Mouse (Mus musculus): ENCODE results near the gene Grxcr1. TPM values are rescaled to one million over a fixed set of nuclear protein-coding genes. Genes with fewer than 3 reads are reported as not detected.

The Grxcr1 gene
- polyA plus RNA-seq, 1 experiment, result not detected

GRCm38 (mm10) chr5:68125478-68125877 is 93.8 kb downstream of the Grxcr1 start:
- H3K4me1 ChIP-seq (ENCODE audit: control insufficient read depth, insufficient read depth, low read length), result no peaks in the 10 kb centered on the region
- H3K27ac ChIP-seq (ENCODE audit: insufficient read depth, low read length), result no peak overlapping the region
- H3K4me3 ChIP-seq (ENCODE audit: insufficient read depth, low read length), result no peak overlapping the region
- TF ChIP-seq POLR2A (IDR thresholded peaks at IDR 0.05; ENCODE audit: low read depth, low read length) (no peak), CTCF (IDR thresholded peaks at IDR 0.05; ENCODE audit: borderline replicate concordance, insufficient read depth, low read length) (no peak)

- no peaks in the 10 kb centered on the region for H3K4me1 ChIP-seq (ENCODE audit: control insufficient read depth, insufficient read depth, low read length)
- no peak overlapping the region for H3K4me3 ChIP-seq (ENCODE audit: insufficient read depth, low read length)
- TF ChIP-seq POLR2A (IDR thresholded peaks at IDR 0.05; ENCODE audit: low read depth, low read length) (no peak), CTCF (IDR thresholded peaks at IDR 0.05; ENCODE audit: borderline replicate concordance, insufficient read depth, low read length) (peak; percentile 52; the same call in 1 of the 2 replicates)
- no peak overlapping the region for H3K27ac ChIP-seq (ENCODE audit: insufficient read depth, low read length)
These were observed 96.8 kb downstream of the Grxcr1 start for GRCm38 (mm10) chr5:68128421-68128820.

- Histone ChIP-seq H3K4me3 (ENCODE audit: insufficient read depth, low read length) (no peak overlapping the region), H3K4me1 (ENCODE audit: control insufficient read depth, insufficient read depth, low read length) (no peaks in the 10 kb centered on the region), H3K27ac (ENCODE audit: insufficient read depth, low read length) (no peak overlapping the region)
- TF ChIP-seq CTCF (IDR thresholded peaks at IDR 0.05; ENCODE audit: borderline replicate concordance, insufficient read depth, low read length) (no peak), POLR2A (IDR thresholded peaks at IDR 0.05; ENCODE audit: low read depth, low read length) (no peak)
These were observed 97.4 kb downstream of the Grxcr1 start for GRCm38 (mm10) chr5:68128821-68129608.

GRCm38 (mm10) chr5:68146818-68147217 is 115.2 kb downstream of the Grxcr1 start:
- Histone ChIP-seq H3K27ac (ENCODE audit: insufficient read depth, low read length) (no peak overlapping the region), H3K4me1 (ENCODE audit: control insufficient read depth, insufficient read depth, low read length) (no peaks in the 10 kb centered on the region), H3K4me3 (ENCODE audit: insufficient read depth, low read length) (no peak overlapping the region)
- TF ChIP-seq CTCF (IDR thresholded peaks at IDR 0.05; ENCODE audit: borderline replicate concordance, insufficient read depth, low read length) (no peak), POLR2A (IDR thresholded peaks at IDR 0.05; ENCODE audit: low read depth, low read length) (no peak)

GRCm38 (mm10) chr5:68149946-68150345 is 118.3 kb downstream of the Grxcr1 start:
- Histone ChIP-seq H3K4me3 (ENCODE audit: insufficient read depth, low read length) (no peak overlapping the region), H3K4me1 (ENCODE audit: control insufficient read depth, insufficient read depth, low read length) (no peaks in the 10 kb centered on the region), H3K27ac (ENCODE audit: insufficient read depth, low read length) (no peak overlapping the region)
- TF ChIP-seq CTCF (IDR thresholded peaks at IDR 0.05; ENCODE audit: borderline replicate concordance, insufficient read depth, low read length) (no peak), POLR2A (IDR thresholded peaks at IDR 0.05; ENCODE audit: low read depth, low read length) (no peak)

- TF ChIP-seq CTCF (IDR thresholded peaks at IDR 0.05; ENCODE audit: borderline replicate concordance, insufficient read depth, low read length) (no peak), POLR2A (IDR thresholded peaks at IDR 0.05; ENCODE audit: low read depth, low read length) (no peak)
- Histone ChIP-seq H3K4me3 (ENCODE audit: insufficient read depth, low read length) (no peak overlapping the region), H3K4me1 (ENCODE audit: control insufficient read depth, insufficient read depth, low read length) (no peaks in the 10 kb centered on the region), H3K27ac (ENCODE audit: insufficient read depth, low read length) (no peak overlapping the region)
These were observed 118.9 kb downstream of the Grxcr1 start for GRCm38 (mm10) chr5:68150347-68151043.

GRCm38 (mm10) chr5:68162503-68162902 is 130.9 kb downstream of the Grxcr1 start:
- Histone ChIP-seq H3K4me3 (ENCODE audit: insufficient read depth, low read length) (no peak overlapping the region), H3K27ac (ENCODE audit: insufficient read depth, low read length) (no peak overlapping the region), H3K4me1 (ENCODE audit: control insufficient read depth, insufficient read depth, low read length) (no peaks in the 10 kb centered on the region)
- TF ChIP-seq CTCF (IDR thresholded peaks at IDR 0.05; ENCODE audit: borderline replicate concordance, insufficient read depth, low read length) (no peak), POLR2A (IDR thresholded peaks at IDR 0.05; ENCODE audit: low read depth, low read length) (no peak)

GRCm38 (mm10) chr5:68165954-68166353 is 134.3 kb downstream of the Grxcr1 start:
- Histone ChIP-seq H3K4me3 (ENCODE audit: insufficient read depth, low read length) (no peak overlapping the region), H3K27ac (ENCODE audit: insufficient read depth, low read length) (no peak overlapping the region), H3K4me1 (ENCODE audit: control insufficient read depth, insufficient read depth, low read length) (no peaks in the 10 kb centered on the region)
- TF ChIP-seq POLR2A (IDR thresholded peaks at IDR 0.05; ENCODE audit: low read depth, low read length), result no peak
- TF ChIP-seq CTCF (IDR thresholded peaks at IDR 0.05; ENCODE audit: borderline replicate concordance, insufficient read depth, low read length), result no peak

Other genes starting within 250 kb of the Grxcr1 start
- gene Atp8a1, start 184.4 kb upstream of the Grxcr1 start, polyA plus RNA-seq (2011; ENCODE audit: insufficient read length, low read depth, missing spikeins), result 2.8 and 7.0 TPM in 2 replicates
- gene Gm5108, start 90.2 kb upstream of the Grxcr1 start, polyA plus RNA-seq (2011; ENCODE audit: insufficient read length, low read depth, missing spikeins), result not detected in 2 replicates
- not detected in 2 replicates for gene Gm21905, start 85.4 kb upstream of the Grxcr1 start, polyA plus RNA-seq (2011; ENCODE audit: insufficient read length, low read depth, missing spikeins)

Data from embryonic fibroblast, embryonic 13.5 days (primary cell).